ENCODE assay signal across 14 mouse cellular contexts in the genomic region with DNA sequence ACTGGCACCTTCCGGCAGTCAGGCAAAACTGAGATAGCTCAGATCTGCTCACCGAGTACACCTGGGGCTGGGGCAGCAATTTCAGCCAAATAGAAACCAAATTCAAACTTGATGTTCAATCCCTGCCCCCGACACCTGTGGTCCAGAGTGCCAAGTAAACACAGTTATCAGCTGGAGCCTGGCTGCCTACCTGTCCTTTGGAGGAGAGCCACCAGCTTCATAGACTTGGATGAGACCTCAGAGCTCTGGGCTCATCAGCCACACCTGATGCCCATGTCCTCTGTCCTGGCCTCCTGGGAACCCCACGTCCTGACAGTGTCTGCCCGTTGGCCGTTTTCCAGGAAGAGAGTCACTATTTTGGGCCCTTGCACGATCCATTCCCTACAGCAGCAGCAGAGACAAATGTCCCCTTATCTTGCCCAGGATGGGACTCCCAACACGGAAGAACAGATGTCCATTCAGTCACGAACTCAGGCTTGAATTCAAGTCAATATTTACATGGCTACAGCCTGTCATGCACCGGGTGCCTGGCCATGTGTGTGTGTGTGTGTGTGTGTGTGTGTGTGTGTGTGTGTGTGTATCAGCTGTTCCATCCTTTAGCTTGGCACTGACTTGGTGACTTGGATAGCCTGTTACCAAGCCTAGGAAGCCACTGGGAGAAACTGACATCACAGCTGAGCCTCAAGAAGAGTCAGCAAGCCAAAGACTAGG. TPM values are rescaled to one million over a fixed set of nuclear protein-coding genes. Genes with fewer than 3 reads are reported as not detected.
DNase-seq lines count a peak whose midpoint lies in the region; ATAC-seq lines count a peak whose summit lies in the region.
"Had no signal": no experiment of that assay in that cellular context is flagged by ENCODE, and none has a peak within 500 bp of the region (broad histone marks: within the 10 kb centered on the region; RNA-seq: fewer than 3 reads in every experiment).

No protein-coding gene starts in this region.

- no peak overlapping the region for H3K27ac ChIP-seq in heart, embryonic 10.5 days
- H3K27ac ChIP-seq in forebrain, embryonic 16.5 days (ENCODE audit: low read length), result peak overlapping the region; percentile 46; the same call in 1 of the 2 replicates
- H3K27ac ChIP-seq in midbrain, embryonic 12.5 days (replicated peaks), result peak overlapping the region; percentile 79

- H3K9ac ChIP-seq in forebrain, embryonic 16.5 days (replicated peaks; ENCODE audit: low read depth, low read length), result no peak overlapping the region
- no peak overlapping the region for H3K9ac ChIP-seq in midbrain, embryonic 12.5 days (replicated peaks)

- H3K4me2 ChIP-seq in forebrain, embryonic 16.5 days (ENCODE audit: low read length), result no peak overlapping the region
- H3K4me2 ChIP-seq in midbrain, embryonic 12.5 days (replicated peaks), result no peak overlapping the region

- no peaks in the 10 kb centered on the region for H3K9me3 ChIP-seq in heart, embryonic 10.5 days
- no peaks in the 10 kb centered on the region for H3K9me3 ChIP-seq in forebrain, embryonic 16.5 days (ENCODE audit: control insufficient read depth, low read length)
- no peaks in the 10 kb centered on the region for H3K9me3 ChIP-seq in midbrain, embryonic 12.5 days

- H3K27me3 ChIP-seq in heart, embryonic 10.5 days (ENCODE audit: insufficient read depth, poor library complexity, severe bottlenecking), result 0 out of 2 replicates have a peak, but pooled peaks cover 19% of the 10 kb centered on the region
- H3K27me3 ChIP-seq in forebrain, embryonic 16.5 days (replicated peaks; ENCODE audit: control insufficient read depth, insufficient read depth, low read length), result no peaks in the 10 kb centered on the region
- H3K27me3 ChIP-seq in midbrain, embryonic 12.5 days, result no peaks in the 10 kb centered on the region

- ATAC-seq in forebrain, embryonic 16.5 days, result no peak
- no peak for ATAC-seq in midbrain, embryonic 12.5 days (ENCODE audit: low FRiP score, low read depth)

- WGBS in heart, embryonic 10.5 days, result 70% methylated on average over 10 of the region's 10 CpGs
- WGBS in forebrain, embryonic 16.5 days, result 63% methylated on average over 10 of the region's 10 CpGs
- 82% methylated on average over 10 of the region's 10 CpGs for WGBS in midbrain, embryonic 12.5 days

- peak; percentile 7 for DNase-seq in heart, adult 8-10 months (ENCODE audit: low spot score)
- DNase-seq in heart, embryonic 10.5 days (ENCODE audit: low spot score), result no peak
- DNase-seq in cerebellum, postnatal 14 days, result peak; percentile 56 to 67
- no peak for DNase-seq in spleen, postnatal 14 days (ENCODE audit: low spot score in 2 of 2)
- no peak for DNase-seq in yolk sac, embryonic 10.5 days (ENCODE audit: low spot score)
- no peak for DNase-seq in lung, adult 18-20 months
- DNase-seq: adrenal gland, postnatal 36 days; gastrocnemius, postnatal 36 days; kidney, postnatal 14 days; thymus, postnatal 25 days had no signal

- H3K36me3 ChIP-seq in heart, embryonic 10.5 days, result no peaks in the 10 kb centered on the region
- no peaks in the 10 kb centered on the region for H3K36me3 ChIP-seq in forebrain, embryonic 16.5 days (ENCODE audit: control insufficient read depth, insufficient read depth)
- no peaks in the 10 kb centered on the region for H3K36me3 ChIP-seq in midbrain, embryonic 12.5 days

- no peak overlapping the region for H3K4me3 ChIP-seq in heart, embryonic 10.5 days
- H3K4me3 ChIP-seq in forebrain, embryonic 16.5 days (replicated peaks; ENCODE audit: low read length), result no peak overlapping the region
- no peak overlapping the region for H3K4me3 ChIP-seq in midbrain, embryonic 12.5 days

- no peaks in the 10 kb centered on the region for H3K4me1 ChIP-seq in heart, embryonic 10.5 days
- peaks cover 43% of the 10 kb centered on the region for H3K4me1 ChIP-seq in forebrain, embryonic 16.5 days (replicated peaks; ENCODE audit: control insufficient read depth, insufficient read depth, low read length)
- H3K4me1 ChIP-seq in midbrain, embryonic 12.5 days, result peaks cover 56% of the 10 kb centered on the region

RNA-seq across cellular contexts. Expression of gene Cacng4, which starts 32.4 kb away (rescaled TPM):
- total RNA-seq in heart, adult 8-10 months (2022), result not detected
- polyA plus RNA-seq in heart, embryonic 10.5 days (2016; fragmentation: Nextera tagmentation; extraction: Ambion mirVana), result 0.14 and 0.80 TPM in 2 replicates
- polyA plus RNA-seq in forebrain, embryonic 16.5 days (2015; fragmentation: Nextera tagmentation; extraction: Ambion mirVana), result 33.8 and 39.6 TPM in 2 replicates
- polyA plus RNA-seq in midbrain, embryonic 12.5 days (2016; fragmentation: Nextera tagmentation; extraction: Ambion mirVana), result 26.3 and 27.1 TPM in 2 replicates
- total RNA-seq: CH12.LX had no signal

RNA-seq across cellular contexts. Expression of gene Cacng1, which starts 45.6 kb away (rescaled TPM):
- total RNA-seq in heart, adult 8-10 months (2022), result under 1 TPM in 1 of 4 experiments, not detected in 3; 0.31 TPM
- not detected in 2 replicates for polyA plus RNA-seq in heart, embryonic 10.5 days (2016; fragmentation: Nextera tagmentation; extraction: Ambion mirVana)
- polyA plus RNA-seq in forebrain, embryonic 16.5 days (2015; fragmentation: Nextera tagmentation; extraction: Ambion mirVana), result 0.26 and 0.39 TPM in 2 replicates
- 0.18 and 0.19 TPM in 2 replicates for polyA plus RNA-seq in midbrain, embryonic 12.5 days (2016; fragmentation: Nextera tagmentation; extraction: Ambion mirVana)
- total RNA-seq: CH12.LX; heart, postnatal 25 days had no signal

Comparison
In these comparisons a context has a peak if more than half of its experiments do, and no peak if none do; other contexts are left out.
1. DNase-seq: peak in heart, adult 8-10 months (single experiment) and cerebellum, postnatal 14 days (2 of 2); none in heart, embryonic 10.5 days (single experiment), spleen, postnatal 14 days (0 of 2), yolk sac, embryonic 10.5 days (single experiment) and lung, adult 18-20 months (0 of 2).
2. RNA of gene Cacng4, which starts 32.4 kb away (polyA plus RNA-seq): 33.8 to 39.6 TPM in forebrain, embryonic 16.5 days and 26.3 to 27.1 TPM in midbrain, embryonic 12.5 days; 0.14 to 0.80 TPM in heart, embryonic 10.5 days; every median in the first group is over 10 times any median in the second.